Mouse (Mus musculus): ENCODE measurements around the gene Hecw2. TPM values are rescaled to one million over a fixed set of nuclear protein-coding genes. Genes with fewer than 3 reads are reported as not detected.
A peak's percentile ranks its signal among the peaks of the same experiment; 100 is the strongest.

The Hecw2 gene
- polyA plus RNA-seq, 1 experiment from 2014 or later = 8.4 TPM

- H3K9ac ChIP-seq (replicated peaks) = no peak overlapping the region
- H3K27me3 ChIP-seq (replicated peaks) = no peaks in the 10 kb centered on the region
- ATAC-seq (ENCODE audit: low FRiP score) = 0 out of 2 replicates have a peak, but pooled peaks have one; percentile 16
- 70% methylated on average over 5 of the region's 5 CpGs for WGBS
- H3K9me3 ChIP-seq (replicated peaks) = no peaks in the 10 kb centered on the region
- H3K36me3 ChIP-seq = 0 out of 2 replicates have a peak, but pooled peaks cover 7% of the 10 kb centered on the region
- H3K27ac ChIP-seq (replicated peaks) = no peak overlapping the region
- no peak overlapping the region for H3K4me2 ChIP-seq
- peaks cover 11% of the 10 kb centered on the region; the same call in 1 of the 2 replicates for H3K4me1 ChIP-seq
- no peak overlapping the region for H3K4me3 ChIP-seq (replicated peaks)
Measured at GRCm38 (mm10) chr1:53844914-53845612, 349.9 kb downstream of the Hecw2 start.

DNA sequence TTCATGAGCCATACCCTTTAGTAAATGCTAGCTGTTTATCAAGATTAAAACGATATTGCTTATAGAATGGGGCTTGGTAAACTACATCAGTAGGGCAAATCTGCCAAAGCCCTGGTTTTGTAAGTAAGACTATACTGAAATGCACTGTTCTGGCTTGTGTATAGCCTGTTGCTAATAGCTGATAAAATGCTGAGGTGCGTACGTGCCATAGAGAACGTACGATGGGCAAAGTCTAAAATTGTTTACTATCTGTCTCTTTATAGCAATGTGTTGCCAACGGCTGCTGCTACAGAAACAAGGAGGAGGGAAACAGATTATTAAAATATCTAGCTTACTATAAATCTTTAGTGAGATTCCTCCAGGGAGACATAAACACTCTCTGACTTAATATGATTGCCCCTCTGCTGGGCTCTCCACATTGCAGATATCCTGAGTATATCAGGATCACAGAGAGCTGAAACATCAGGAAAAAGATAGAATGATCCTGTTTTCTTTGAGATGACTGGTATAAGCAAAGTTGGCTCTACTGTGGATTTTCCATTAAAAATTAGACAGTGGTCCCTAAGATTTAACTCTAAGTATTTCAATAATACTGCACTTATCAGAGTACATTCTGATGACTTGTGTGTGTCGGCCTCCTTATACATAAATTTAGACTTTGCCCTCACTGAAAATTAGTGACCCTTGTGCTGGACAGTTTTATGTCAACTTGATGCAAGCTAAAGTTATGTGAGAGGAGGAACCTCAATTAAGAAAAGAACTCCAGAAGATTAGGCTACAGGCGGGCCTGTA lies 350.6 kb downstream of the Hecw2 start:
- H3K27ac ChIP-seq (replicated peaks) = 0 out of 2 replicates have a peak overlapping the region, but pooled peaks have one; percentile 18
- H3K9ac ChIP-seq (replicated peaks) = no peak overlapping the region
- H3K4me2 ChIP-seq = no peak overlapping the region
- H3K36me3 ChIP-seq = no peaks in the 10 kb centered on the region
- H3K9me3 ChIP-seq (replicated peaks) = no peaks in the 10 kb centered on the region
- no peaks in the 10 kb centered on the region for H3K27me3 ChIP-seq (replicated peaks)
- 60% methylated on average over 8 of the region's 8 CpGs for WGBS
- ATAC-seq (ENCODE audit: low FRiP score) = peak; percentile 84
- peaks cover 11% of the 10 kb centered on the region; the same call in 1 of the 2 replicates for H3K4me1 ChIP-seq
- H3K4me3 ChIP-seq (replicated peaks) = no peak overlapping the region

DNA sequence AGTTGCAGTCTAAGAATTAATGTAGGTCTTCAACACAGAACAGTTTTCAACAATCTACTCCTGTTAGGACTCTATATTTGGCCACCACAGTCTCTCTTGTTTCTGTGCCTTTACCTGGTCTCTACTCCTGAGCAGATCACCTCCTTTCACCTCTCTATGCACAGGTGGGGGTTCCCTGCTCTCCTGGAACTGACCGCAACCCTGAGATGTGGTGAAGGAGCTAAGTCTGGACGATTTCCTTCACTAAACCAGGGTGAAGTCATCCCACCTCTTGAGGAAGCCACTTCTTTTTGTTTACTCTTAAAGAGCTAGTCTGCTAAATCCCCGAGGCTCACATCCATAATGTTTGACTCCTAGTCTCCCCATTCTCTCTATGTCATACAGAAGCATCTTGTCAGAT lies 351.9 kb downstream of the Hecw2 start:
- Histone ChIP-seq H3K36me3 (0 out of 2 replicates have a peak, but pooled peaks cover 3% of the 10 kb centered on the region), H3K4me1 (peaks cover 11% of the 10 kb centered on the region; the same call in 1 of the 2 replicates), H3K4me2 (no peak overlapping the region), H3K4me3 (replicated peaks) (no peak overlapping the region), H3K27me3 (replicated peaks) (no peaks in the 10 kb centered on the region), H3K27ac (replicated peaks) (no peak overlapping the region), H3K9me3 (replicated peaks) (no peaks in the 10 kb centered on the region), H3K9ac (replicated peaks) (no peak overlapping the region)
- no peak for ATAC-seq (ENCODE audit: low FRiP score)
- WGBS = 84% methylated on average over 3 of the region's 3 CpGs

- ATAC-seq (ENCODE audit: low FRiP score) = no peak
- no peaks in the 10 kb centered on the region for H3K27me3 ChIP-seq (replicated peaks)
- H3K4me3 ChIP-seq (replicated peaks) = no peak overlapping the region
- H3K4me1 ChIP-seq = peaks cover 11% of the 10 kb centered on the region; the same call in 1 of the 2 replicates
- H3K36me3 ChIP-seq = 0 out of 2 replicates have a peak, but pooled peaks cover 3% of the 10 kb centered on the region
- no peak overlapping the region for H3K4me2 ChIP-seq
- H3K9ac ChIP-seq (replicated peaks) = no peak overlapping the region
- 68% methylated on average over 4 of the region's 4 CpGs for WGBS
- H3K27ac ChIP-seq (replicated peaks) = no peak overlapping the region
- no peaks in the 10 kb centered on the region for H3K9me3 ChIP-seq (replicated peaks)
Measured at GRCm38 (mm10) chr1:53841080-53841479, 353.9 kb downstream of the Hecw2 start.

GRCm38 (mm10) chr1:53839392-53839791 lies 355.6 kb downstream of the Hecw2 start:
- Histone ChIP-seq H3K4me2 (no peak overlapping the region), H3K9me3 (replicated peaks) (no peaks in the 10 kb centered on the region), H3K36me3 (0 out of 2 replicates have a peak, but pooled peaks cover 3% of the 10 kb centered on the region), H3K27ac (replicated peaks) (no peak overlapping the region), H3K9ac (replicated peaks) (no peak overlapping the region), H3K4me3 (replicated peaks) (no peak overlapping the region), H3K27me3 (replicated peaks) (no peaks in the 10 kb centered on the region), H3K4me1 (peaks cover 7% of the 10 kb centered on the region; the same call in 1 of the 2 replicates)
- WGBS = 72% methylated on average over 2 of the region's 2 CpGs
- ATAC-seq (ENCODE audit: low FRiP score) = no peak

DNA sequence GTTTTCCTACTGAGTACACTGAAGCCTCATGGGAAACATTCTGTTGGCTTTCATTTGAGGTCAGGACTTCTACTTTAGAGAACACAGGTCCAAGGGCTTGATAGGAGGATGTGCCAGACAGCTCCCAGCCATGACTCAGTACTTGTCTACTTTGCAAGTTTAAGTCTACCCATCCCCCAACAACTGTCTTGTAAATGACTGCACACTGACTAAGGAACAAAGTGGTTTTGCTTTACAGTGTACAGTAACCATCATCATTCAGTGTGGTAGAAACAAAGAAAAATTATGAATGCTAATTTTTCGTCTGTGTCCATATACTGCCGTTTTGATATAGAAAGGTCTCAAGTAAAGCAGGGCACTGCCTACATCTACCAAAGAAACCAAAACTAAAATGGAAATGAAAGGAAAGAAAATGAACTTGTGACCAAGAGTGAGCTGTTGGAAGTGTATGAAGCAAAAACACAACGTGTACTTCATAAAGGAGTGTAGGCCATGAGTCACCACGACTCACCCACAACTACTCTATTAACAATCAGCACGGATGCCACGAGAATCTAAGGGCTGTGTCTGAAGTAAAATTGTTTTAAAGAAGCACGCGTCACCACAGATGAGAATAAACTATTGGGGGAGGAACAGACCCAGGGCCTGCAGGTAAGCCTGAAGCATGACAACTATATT lies 356.6 kb downstream of the Hecw2 start:
- WGBS = 96% methylated on average over 8 of the region's 8 CpGs
- ATAC-seq (ENCODE audit: low FRiP score) = no peak

GRCm38 (mm10) chr1:53830286-53830685 lies 364.7 kb downstream of the Hecw2 start:
- ATAC-seq (ENCODE audit: low FRiP score) = no peak
- H3K4me2 ChIP-seq = no peak overlapping the region
- no peaks in the 10 kb centered on the region for H3K27me3 ChIP-seq (replicated peaks)
- WGBS = 91% methylated on average over 5 of the region's 5 CpGs
- H3K4me1 ChIP-seq = no peaks in the 10 kb centered on the region
- H3K9me3 ChIP-seq (replicated peaks) = no peaks in the 10 kb centered on the region
- no peak overlapping the region for H3K27ac ChIP-seq (replicated peaks)
- H3K9ac ChIP-seq (replicated peaks) = no peak overlapping the region
- H3K36me3 ChIP-seq = peaks cover 18% of the 10 kb centered on the region
- H3K4me3 ChIP-seq (replicated peaks) = no peak overlapping the region

More for the DNA sequence above, 356.6 kb downstream of the Hecw2 start:
- Histone ChIP-seq H3K36me3 (0 out of 2 replicates have a peak, but pooled peaks cover 3% of the 10 kb centered on the region), H3K9ac (replicated peaks) (no peak overlapping the region), H3K9me3 (replicated peaks) (no peaks in the 10 kb centered on the region), H3K4me1 (no peaks in the 10 kb centered on the region), H3K27ac (replicated peaks) (no peak overlapping the region), H3K27me3 (replicated peaks) (no peaks in the 10 kb centered on the region), H3K4me3 (replicated peaks) (no peak overlapping the region), H3K4me2 (no peak overlapping the region)

DNA sequence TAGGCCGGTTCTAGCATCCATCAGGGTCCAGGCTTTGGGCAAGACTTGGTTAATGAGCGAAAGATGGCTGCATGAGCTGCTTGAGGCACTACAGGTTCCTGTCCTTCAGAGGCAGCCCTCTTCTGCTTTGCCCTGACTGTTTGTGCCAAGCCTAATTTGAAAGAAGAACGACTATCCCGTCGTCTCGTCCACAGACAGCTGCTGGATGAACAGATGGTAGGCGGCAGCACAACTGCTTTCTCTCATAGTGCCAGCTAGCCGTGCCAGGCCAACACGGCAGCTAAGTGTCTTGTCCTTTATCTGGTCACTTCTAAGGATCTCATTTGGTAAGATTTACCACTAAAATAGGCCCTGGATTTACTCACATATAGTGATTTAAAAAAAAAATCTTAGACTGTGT lies 365.9 kb downstream of the Hecw2 start:
- peak; percentile 35; the same call in 1 of the 2 replicates for ATAC-seq (ENCODE audit: low FRiP score)

DNA sequence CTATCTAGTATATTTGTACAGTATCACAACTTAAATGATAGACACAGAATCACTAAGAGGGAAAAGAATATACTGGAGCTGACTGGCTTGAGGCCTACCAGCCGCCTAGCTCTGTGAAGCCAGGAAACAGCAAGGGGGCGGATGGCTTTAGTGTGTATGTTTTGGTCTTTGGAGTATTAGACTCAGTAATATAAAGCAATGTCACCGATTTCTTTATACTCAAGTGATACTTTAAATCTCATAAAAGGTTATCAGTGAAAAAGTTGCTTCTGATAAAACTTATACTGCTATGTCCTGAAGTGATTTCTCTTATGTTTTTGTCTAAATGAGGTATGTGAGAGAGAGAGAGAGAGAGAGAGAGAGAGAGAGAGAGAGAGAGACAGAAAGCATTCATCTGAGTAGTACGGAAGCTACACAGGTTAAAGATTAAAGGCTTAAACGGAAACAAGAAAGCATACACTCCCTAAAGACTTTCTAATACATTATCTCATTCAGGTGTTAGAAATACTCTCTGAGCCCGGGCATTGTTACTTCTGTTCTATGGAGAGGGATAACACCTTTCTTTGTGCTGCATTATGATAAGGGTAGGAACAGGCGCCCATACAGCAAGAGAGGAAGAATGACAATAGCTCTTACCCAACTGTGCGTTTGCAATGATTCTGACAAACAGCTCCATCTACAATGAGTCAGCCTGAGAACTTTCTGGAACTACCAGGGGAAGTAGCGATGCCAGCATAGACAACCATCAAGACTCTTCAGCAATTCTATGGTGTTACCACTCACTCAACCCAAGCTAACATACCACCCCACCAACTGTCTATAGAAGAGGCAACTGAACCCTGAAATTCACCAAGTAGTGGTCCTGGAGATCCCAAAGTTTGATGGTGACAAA lies 370.3 kb downstream of the Hecw2 start:
- Histone ChIP-seq H3K27ac (replicated peaks) (peak overlapping the region; percentile 54; the same call in 1 of the 2 replicates), H3K9ac (replicated peaks) (no peak overlapping the region), H3K36me3 (no peaks in the 10 kb centered on the region; the same call in 1 of the 2 replicates), H3K4me1 (peaks cover 16% of the 10 kb centered on the region), H3K27me3 (replicated peaks) (no peaks in the 10 kb centered on the region), H3K4me2 (no peak overlapping the region), H3K4me3 (replicated peaks) (no peak overlapping the region), H3K9me3 (replicated peaks) (no peaks in the 10 kb centered on the region)
- ATAC-seq (ENCODE audit: low FRiP score) = no peak
- 81% methylated on average over 9 of the region's 9 CpGs for WGBS

More for the DNA sequence above, 365.9 kb downstream of the Hecw2 start:
- Histone ChIP-seq H3K4me2 (no peak overlapping the region), H3K9ac (replicated peaks) (no peak overlapping the region), H3K9me3 (replicated peaks) (no peaks in the 10 kb centered on the region), H3K4me1 (peaks cover 4% of the 10 kb centered on the region), H3K27ac (replicated peaks) (no peak overlapping the region), H3K36me3 (peaks cover 18% of the 10 kb centered on the region), H3K27me3 (replicated peaks) (no peaks in the 10 kb centered on the region), H3K4me3 (replicated peaks) (no peak overlapping the region)
- WGBS = 57% methylated on average over 9 of the region's 9 CpGs

- ATAC-seq (ENCODE audit: low FRiP score) = peak; percentile 92
- peak overlapping the region; percentile 61 for H3K27ac ChIP-seq (replicated peaks)
- 2% methylated on average over 10 of the region's 10 CpGs for WGBS
Measured at GRCm38 (mm10) chr1:53823687-53824445, 371.1 kb downstream of the Hecw2 start.

More at GRCm38 (mm10) chr1:53823687-53824445, 371.1 kb downstream of the Hecw2 start:
- no peaks in the 10 kb centered on the region for H3K9me3 ChIP-seq (replicated peaks)
- no peak overlapping the region for H3K4me3 ChIP-seq (replicated peaks)
- H3K4me1 ChIP-seq = peaks cover 16% of the 10 kb centered on the region
- H3K36me3 ChIP-seq = no peaks in the 10 kb centered on the region; the same call in 1 of the 2 replicates
- H3K4me2 ChIP-seq = peak overlapping the region; percentile 40
- no peaks in the 10 kb centered on the region for H3K27me3 ChIP-seq (replicated peaks)
- no peak overlapping the region for H3K9ac ChIP-seq (replicated peaks)
